Mouse (Mus musculus) CH12.LX (cell line): ENCODE data around the gene Gm21969. TPM values are rescaled to one million over a fixed set of nuclear protein-coding genes. Genes with fewer than 3 reads are reported as not detected.

Source experiments
- DNase-seq: peaks from one replicate; pipeline ENCODE4 v3.0.0-alpha.2; 2013; ENCODE audit errors: extremely low read depth
- H3K27ac ChIP-seq: 2 replicates; pipeline ENCODE4 v1.5.1; 2012; ENCODE audit warnings: low read depth, mild to moderate bottlenecking, control low read depth, moderate library complexity; ENCODE audit not compliant: insufficient read depth
- H3K27me3 ChIP-seq: replicated peaks from 2 replicates; pipeline ENCODE3; 2012; ENCODE audit warnings: inconsistent platforms
- H3K36me3 ChIP-seq, 2 experiments: replicated peaks in 1 of 2; 2 replicates each; pipeline versions ENCODE3 to v1.6.1; 2012; ENCODE audit warnings: inconsistent platforms in 1 of 2, low read length in 1 of 2, mild to moderate bottlenecking in 1 of 2, mixed read lengths in 1 of 2, moderate library complexity in 1 of 2; ENCODE audit not compliant: control insufficient read depth in 1 of 2, insufficient read depth in 1 of 2
- H3K4me1 ChIP-seq, 2 experiments: 2 replicates each; pipeline ENCODE4 v1.6.1; 2012; ENCODE audit warnings: inconsistent platforms in 1 of 2, moderate library complexity in 1 of 2; ENCODE audit not compliant: insufficient read depth in 2 of 2, control insufficient read depth in 1 of 2
- H3K4me2 ChIP-seq: 2 replicates; pipeline ENCODE4 v1.6.1; 2012; ENCODE audit warnings: low read depth, mild to moderate bottlenecking, control low read depth; ENCODE audit not compliant: poor library complexity, insufficient read depth, severe bottlenecking
- H3K4me3 ChIP-seq, 3 experiments: fragments of 150-350 bp in 1 of 3; sonication (generic) in 1 of 3; replicated peaks in 1 of 3; 2 replicates each; pipeline versions ENCODE3 to v1.5.1; 2011 to 2012; ENCODE audit warnings: low read depth in 2 of 3, low read length in 2 of 3, mild to moderate bottlenecking in 2 of 3, moderate library complexity in 2 of 3, control low read depth in 1 of 3, improper control_type of control experiment in 1 of 3, inconsistent platforms in 1 of 3, mixed read lengths in 1 of 3; ENCODE audit not compliant: poor library complexity in 1 of 3
- H3K79me2 ChIP-seq: replicated peaks from 2 replicates; pipeline ENCODE4 v1.6.1; 2012; ENCODE audit warnings: mild to moderate bottlenecking, moderate library complexity; ENCODE audit not compliant: control insufficient read depth, poor library complexity, insufficient read depth, severe bottlenecking; ENCODE audit errors: extremely low read depth
- H3K9ac ChIP-seq: 2 replicates; pipeline ENCODE4 v1.6.1; 2012; ENCODE audit warnings: low read depth, mild to moderate bottlenecking, control low read depth, moderate library complexity; ENCODE audit not compliant: insufficient read depth
- H3K9me3 ChIP-seq: replicated peaks from 2 replicates; pipeline ENCODE3; 2012; ENCODE audit warnings: low read length, inconsistent platforms, mixed read lengths
- BHLHE40 ChIP-seq: IDR thresholded peaks from 2 replicates; pipeline ENCODE4 v1.6.1; 2011; ENCODE audit warnings: mild to moderate bottlenecking, low read depth, low read length, improper control_type of control experiment
- CHD1 ChIP-seq: IDR thresholded peaks from 2 replicates; pipeline ENCODE4 v1.6.1; 2012; ENCODE audit warnings: low read depth, low read length, improper control_type of control experiment, inconsistent platforms
- E2F4 ChIP-seq: IDR thresholded peaks from 2 replicates; pipeline ENCODE4 v1.6.1; 2011; ENCODE audit warnings: low read depth, low read length, improper control_type of control experiment; ENCODE audit not compliant: insufficient replicate concordance
- EP300 ChIP-seq: IDR thresholded peaks from 2 replicates; pipeline ENCODE4 v1.6.1; 2011; ENCODE audit warnings: low read length, improper control_type of control experiment
- ETS1 ChIP-seq: conservative IDR thresholded peaks from 2 replicates; pipeline ENCODE4 v1.6.1; 2012; ENCODE audit warnings: low read depth, mild to moderate bottlenecking, inconsistent platforms, low read length, improper control_type of control experiment, moderate library complexity
- HCFC1 ChIP-seq: IDR thresholded peaks from 2 replicates; pipeline ENCODE4 v1.6.1; 2012; ENCODE audit warnings: low read depth, mild to moderate bottlenecking, inconsistent platforms, low read length, improper control_type of control experiment
- IRF4 ChIP-seq: IDR thresholded peaks from 2 replicates; pipeline ENCODE4 v1.6.1; 2014; ENCODE audit warnings: low read depth, mild to moderate bottlenecking, inconsistent platforms, low read length, improper control_type of control experiment
- JUN ChIP-seq: IDR thresholded peaks from 2 replicates; pipeline ENCODE4 v1.6.1; 2011; ENCODE audit warnings: low read depth, mild to moderate bottlenecking, low read length, improper control_type of control experiment, moderate library complexity; ENCODE audit not compliant: insufficient read depth
- JUND ChIP-seq: conservative IDR thresholded peaks from 2 replicates; pipeline ENCODE4 v1.6.1; 2011; ENCODE audit warnings: low read depth, low read length, improper control_type of control experiment
- MAFK ChIP-seq: IDR thresholded peaks from 2 replicates; pipeline ENCODE4 v1.6.1; 2011; ENCODE audit warnings: low read length, improper control_type of control experiment; ENCODE audit not compliant: insufficient replicate concordance
- MAX ChIP-seq: IDR thresholded peaks from 2 replicates; pipeline ENCODE4 v1.6.1; 2011; ENCODE audit warnings: low read length, improper control_type of control experiment
- MAZ ChIP-seq: IDR thresholded peaks from 2 replicates; pipeline ENCODE4 v1.6.1; 2012; ENCODE audit warnings: low read depth, mild to moderate bottlenecking, inconsistent platforms, low read length, improper control_type of control experiment, moderate library complexity
- MEF2A ChIP-seq: IDR thresholded peaks from 2 replicates; pipeline ENCODE4 v1.6.1; 2014; ENCODE audit warnings: low read depth, mild to moderate bottlenecking, inconsistent platforms, low read length, improper control_type of control experiment, borderline replicate concordance
- MXI1 ChIP-seq: IDR thresholded peaks from 2 replicates; pipeline ENCODE4 v1.6.1; 2011; ENCODE audit warnings: mild to moderate bottlenecking, low read depth, low read length, improper control_type of control experiment
- MYC ChIP-seq: IDR thresholded peaks from 2 replicates; pipeline ENCODE4 v1.6.1; 2011; ENCODE audit warnings: low read depth, mild to moderate bottlenecking, improper control_type of control experiment, low read length
- PAX5 ChIP-seq: IDR thresholded peaks from 2 replicates; pipeline ENCODE4 v1.6.1; 2012; ENCODE audit warnings: low read length, inconsistent platforms, mixed read lengths
- POLR2A ChIP-seq: IDR thresholded peaks from 2 replicates; pipeline ENCODE4 v1.6.1; 2011; ENCODE audit warnings: low read depth, mild to moderate bottlenecking, improper control_type of control experiment, low read length
- RAD21 ChIP-seq: IDR thresholded peaks from 2 replicates; pipeline ENCODE4 v1.6.1; 2011; ENCODE audit warnings: low read depth, mild to moderate bottlenecking, low read length, improper control_type of control experiment, moderate library complexity
- SIN3A ChIP-seq: IDR thresholded peaks from 2 replicates; pipeline ENCODE4 v1.6.1; 2012; ENCODE audit warnings: low read length, improper control_type of control experiment, inconsistent platforms
- TBP ChIP-seq: conservative IDR thresholded peaks from 2 replicates; pipeline ENCODE4 v1.6.1; 2011; ENCODE audit warnings: low read depth, low read length, improper control_type of control experiment
- TCF12 ChIP-seq: IDR thresholded peaks from 2 replicates; pipeline ENCODE4 v1.6.1; 2014; ENCODE audit warnings: low read depth, mild to moderate bottlenecking, inconsistent platforms, low read length, improper control_type of control experiment
- ZMIZ1 ChIP-seq: IDR thresholded peaks from 2 replicates; pipeline ENCODE4 v1.6.1; 2012; ENCODE audit warnings: low read depth, mild to moderate bottlenecking, inconsistent platforms, low read length, improper control_type of control experiment
- dilution Hi-C: fragments of 300-500 bp; cut with MboI; formaldehyde crosslinking; loops from 2 replicates; pipeline ENCODE4 v1.14.3; 2020; ENCODE audit warnings: low sequenced_read_pairs; ENCODE audit not compliant: extremely low pct_unique_long_range_greater_than_20kb, extremely low pct_ligation_motif_present
- in situ Hi-C: fragments of 300-500 bp; cut with MboI; formaldehyde crosslinking; loops from 3 replicates; pipeline ENCODE4 v1.14.3; 2019; ENCODE audit warnings: low sequenced_read_pairs, low pct_ligation_motif_present, low pct_unique_long_range_greater_than_20kb, mixed read lengths
- polyA plus RNA-seq: library from polyadenylated mRNA; unstranded; fragments of >175 nt; gene quantifications from 2 replicates; pipeline ENCODE4 v1.2.1, GENCODE M21; 2012; ENCODE audit warnings: low read depth; ENCODE audit not compliant: insufficient read length
- total RNA-seq, 2 experiments: library from RNA; depleted of rRNA; stranded (reverse); fragments of 300-350 nt in 1 of 2; fragments of >200 nt in 1 of 2; gene quantifications; 2 replicates each; pipeline ENCODE4 v1.2.3; 2012 to 2014

The Gm21969 gene
- total and polyA plus RNA-seq, 3 experiments: not detected

DNA sequence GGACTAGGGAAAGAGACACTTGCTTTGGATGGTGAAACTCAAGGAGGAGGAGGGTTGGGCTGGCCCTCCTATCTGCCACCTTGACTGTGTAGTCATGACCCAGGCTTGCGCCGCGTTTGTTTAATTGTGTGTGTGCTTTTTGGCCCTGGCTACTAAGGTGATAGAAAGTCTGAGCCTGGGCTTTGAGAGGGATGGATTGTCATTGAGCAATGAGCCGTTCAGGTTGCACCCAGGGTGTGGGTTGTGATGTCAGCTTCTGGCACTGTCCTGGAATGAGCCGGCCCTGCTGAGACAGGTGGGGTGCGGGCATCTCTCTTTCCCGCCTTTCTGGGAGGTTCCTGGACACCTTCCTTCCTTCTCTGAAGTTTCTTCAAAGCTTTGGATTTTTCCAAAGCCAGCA, 26.0 kb upstream of the Gm21969 start:
- Histone ChIP-seq H3K4me3 (no peak overlapping the region), H3K4me2 (no peak overlapping the region), H3K27ac (no peak overlapping the region), H3K27me3 (peaks cover 97% of the 10 kb centered on the region), H3K9me3 (peaks cover 4% of the 10 kb centered on the region), H3K4me1 (peaks cover 10 to 39% of the 10 kb centered on the region in 2 experiments; a peak in 3 of 4 replicates), H3K36me3 (no peaks in the 10 kb centered on the region), H3K79me2 (no peaks in the 10 kb centered on the region), H3K9ac (no peak overlapping the region)
- dilution Hi-C loops (no loop called here), in situ Hi-C loops (loop anchor here (5.0 kb wide), 2 partner anchors 35 to 65 kb away; no protein-coding TSS in a partner anchor)
- TF ChIP-seq HCFC1 (no peak), RAD21 (no peak), JUN (no peak), POLR2A (no peak), TBP (no peak)
- DNase-seq: no peak

DNA sequence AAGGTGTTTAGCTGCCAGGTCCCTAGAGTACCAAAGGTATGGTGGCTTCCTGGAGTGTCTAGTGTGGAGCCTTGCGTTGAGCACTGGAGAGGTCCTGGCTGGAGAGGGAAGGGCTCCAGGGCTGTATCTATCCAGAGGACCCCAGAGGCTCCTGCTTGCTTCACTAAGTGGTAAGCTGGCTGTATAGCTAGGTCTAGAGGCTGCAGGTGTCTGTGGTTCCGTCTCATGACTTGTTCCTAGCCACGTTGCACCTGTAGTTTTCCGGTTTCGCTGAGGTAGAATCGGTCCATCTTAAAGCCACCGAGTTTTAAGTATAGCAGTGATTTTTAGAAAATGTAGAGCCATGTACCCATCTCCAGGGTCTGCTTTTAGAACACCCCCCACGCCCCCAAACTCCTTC, 24.6 kb upstream of the Gm21969 start:
- in situ Hi-C loops (loop anchor here (5.0 kb wide), 2 partner anchors 34 to 66 kb away; no protein-coding TSS in a partner anchor), dilution Hi-C loops (no loop called here)
- Histone ChIP-seq H3K9ac (peak overlapping the region; percentile 49), H3K27me3 (peaks cover 97% of the 10 kb centered on the region), H3K36me3 (no peaks in the 10 kb centered on the region), H3K4me2 (peak overlapping the region; percentile 97), H3K27ac (no peak overlapping the region), H3K79me2 (no peaks in the 10 kb centered on the region), H3K4me1 (peaks cover 10 to 39% of the 10 kb centered on the region in 2 experiments; a peak in 3 of 4 replicates), H3K4me3 (peak overlapping the region in 1 of 3 experiments; percentile 11), H3K9me3 (peaks cover 4% of the 10 kb centered on the region)
- DNase-seq: no peak
- TF ChIP-seq JUND (no peak), MXI1 (peak; percentile 7; the same call in 1 of the 2 replicates), BHLHE40 (peak; percentile 44; the same call in 1 of the 2 replicates), TCF12 (peak; percentile 67), CHD1 (no peak)

DNA sequence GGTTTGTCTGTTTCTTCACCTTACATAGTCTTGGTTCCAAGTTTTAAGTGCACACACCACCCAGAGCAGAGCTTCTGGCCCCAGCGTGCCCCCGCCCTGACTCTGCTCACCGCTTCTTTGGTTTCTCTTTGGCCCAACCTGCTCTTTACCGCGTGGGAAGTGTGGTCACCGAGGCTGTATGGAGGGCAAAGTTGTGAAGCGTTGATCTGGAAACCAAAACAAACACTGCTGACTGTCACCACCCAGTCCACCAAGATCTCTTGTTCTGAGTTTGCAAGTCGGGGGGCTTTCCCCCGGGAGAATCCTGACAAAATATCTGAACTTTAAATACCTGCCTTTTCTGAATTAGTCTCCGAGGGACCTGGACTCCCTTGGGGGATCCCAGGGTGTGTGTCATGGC, 24.0 kb upstream of the Gm21969 start:
- peaks cover 96% of the 10 kb centered on the region for H3K27me3 ChIP-seq
- H3K79me2 ChIP-seq: no peaks in the 10 kb centered on the region
- peak overlapping the region; percentile 97 for H3K4me2 ChIP-seq
- H3K4me1 ChIP-seq: peaks cover 6 to 35% of the 10 kb centered on the region in 2 experiments; a peak in 3 of 4 replicates
- peak overlapping the region; percentile 32; the same call in 1 of the 2 replicates for H3K27ac ChIP-seq
- H3K9ac ChIP-seq: peak overlapping the region; percentile 49
- peak; percentile 79 for DNase-seq
- dilution Hi-C loops: no loop called here
- H3K4me3 ChIP-seq: peak overlapping the region in 2 of 3 experiments; percentile 10 to 18
- in situ Hi-C loops: loop anchor here (5.0 kb wide), 2 partner anchors 33 to 67 kb away; no protein-coding TSS in a partner anchor
- H3K36me3 ChIP-seq: no peaks in the 10 kb centered on the region
- TF ChIP-seq PAX5: no peak
- TF ChIP-seq MAX: peak; percentile 30; the same call in 1 of the 2 replicates
- TF ChIP-seq POLR2A: no peak
- peak; percentile 80 for TF ChIP-seq MEF2A
- TF ChIP-seq MAFK: peak; percentile 45; the same call in 1 of the 2 replicates
- TF ChIP-seq MAZ: peak; percentile 42; the same call in 1 of the 2 replicates
- TF ChIP-seq SIN3A: 0 out of 2 replicates have a peak, but pooled peaks have one; percentile 35
- peak; percentile 78 for TF ChIP-seq BHLHE40
- TF ChIP-seq E2F4: no peak
- TF ChIP-seq MYC: 0 out of 2 replicates have a peak, but pooled peaks have one; percentile 31
- 0 out of 2 replicates have a peak, but pooled peaks have one; percentile 3 for TF ChIP-seq MXI1
- TF ChIP-seq JUND: 0 out of 2 replicates have a peak, but pooled peaks have one; percentile 29
- peak; percentile 86 for TF ChIP-seq ETS1
- peak; percentile 91 for TF ChIP-seq IRF4
- TF ChIP-seq EP300: peak; percentile 58; the same call in 1 of the 2 replicates
- no peak for TF ChIP-seq ZMIZ1
- peak; percentile 72 for TF ChIP-seq TCF12
- peaks cover 4% of the 10 kb centered on the region for H3K9me3 ChIP-seq
